Mouse (Mus musculus) MEL (cell line): Measurements from ENCODE around the gene Best1. TPM values are rescaled to one million over a fixed set of nuclear protein-coding genes. Genes with fewer than 3 reads are reported as not detected.

Experiments used
- DNase-seq: peaks from one replicate; pipeline ENCODE4 v3.0.0; 2011; ENCODE audit warnings: low read depth, low spot score
- H3K27ac ChIP-seq: 2 replicates; pipeline ENCODE4 v1.5.1; 2012; ENCODE audit warnings: low read depth, mild to moderate bottlenecking, control low read depth, low read length, moderate library complexity; ENCODE audit not compliant: control insufficient read depth
- H3K27me3 ChIP-seq, 2 experiments: fragments of 150-350 bp in 1 of 2; sonication (generic) in 1 of 2; 2 replicates each; pipeline ENCODE4 v1.6.1; 2012; ENCODE audit warnings: low read length in 2 of 2, mild to moderate bottlenecking in 2 of 2, improper control_type of control experiment in 1 of 2, moderate library complexity in 1 of 2; ENCODE audit not compliant: insufficient read depth in 2 of 2, control insufficient read depth in 1 of 2
- H3K36me3 ChIP-seq, 2 experiments: 2 replicates each; pipeline ENCODE4 v1.6.1; 2012 to 2014; ENCODE audit warnings: low read length in 2 of 2, improper control_type of control experiment in 1 of 2, inconsistent platforms in 1 of 2, mild to moderate bottlenecking in 1 of 2; ENCODE audit not compliant: insufficient read depth in 2 of 2, control insufficient read depth in 1 of 2
- H3K4me1 ChIP-seq, 2 experiments: fragments of 150-350 bp in 1 of 2; sonication (generic) in 1 of 2; 2 replicates each; pipeline ENCODE4 v1.6.1; 2012; ENCODE audit warnings: low read length in 2 of 2, improper control_type of control experiment in 1 of 2, mild to moderate bottlenecking in 1 of 2; ENCODE audit not compliant: insufficient read depth in 2 of 2, control insufficient read depth in 1 of 2
- H3K4me3 ChIP-seq, 2 experiments: fragments of 150-350 bp in 1 of 2; sonication (generic) in 1 of 2; 2 replicates each; pipeline ENCODE4 v1.5.1; 2012; ENCODE audit warnings: low read depth in 2 of 2, low read length in 2 of 2, mild to moderate bottlenecking in 2 of 2, moderate library complexity in 2 of 2, control low read depth in 1 of 2, improper control_type of control experiment in 1 of 2; ENCODE audit not compliant: control insufficient read depth in 1 of 2, insufficient read depth in 1 of 2
- H3K79me2 ChIP-seq: 2 replicates; pipeline ENCODE4 v1.6.1; 2012; ENCODE audit warnings: mild to moderate bottlenecking, low read length, moderate library complexity; ENCODE audit not compliant: control insufficient read depth, poor library complexity, insufficient read depth
- H3K9ac ChIP-seq: 2 replicates; pipeline ENCODE4 v1.6.1; 2012; ENCODE audit warnings: low read depth, mild to moderate bottlenecking, control low read depth, low read length, moderate library complexity; ENCODE audit not compliant: control insufficient read depth, poor library complexity, severe bottlenecking
- H3K9me3 ChIP-seq: fragments of 150-350 bp; sonication (generic); replicated peaks from 2 replicates; pipeline ENCODE4 v1.6.1; 2012; ENCODE audit warnings: mild to moderate bottlenecking, low read length, improper control_type of control experiment, moderate library complexity; ENCODE audit not compliant: insufficient read depth
- CHD2 ChIP-seq: IDR thresholded peaks from 2 replicates; pipeline ENCODE4 v1.6.1; 2011; ENCODE audit warnings: low read length, improper control_type of control experiment
- CTCF ChIP-seq, 3 experiments: IDR thresholded peaks in 2 of 3; conservative IDR thresholded peaks in 1 of 3; 2 replicates each; pipeline ENCODE4 v1.5.1; 2011 to 2012; ENCODE audit warnings: low read length in 3 of 3, low read depth in 2 of 3, mild to moderate bottlenecking in 2 of 3, improper control_type of control experiment in 1 of 3, inconsistent platforms in 1 of 3, mixed read lengths in 1 of 3, moderate library complexity in 1 of 3; ENCODE audit not compliant: control insufficient read depth in 1 of 3, insufficient read depth in 1 of 3, poor library complexity in 1 of 3, severe bottlenecking in 1 of 3
- ETS1 ChIP-seq: IDR thresholded peaks from 2 replicates; pipeline ENCODE4 v1.6.1; 2012; ENCODE audit warnings: low read depth, mild to moderate bottlenecking, inconsistent platforms, low read length, improper control_type of control experiment, moderate library complexity
- GATA1 ChIP-seq: IDR thresholded peaks from 2 replicates; pipeline ENCODE4 v1.6.1; 2011; ENCODE audit warnings: low read depth, low read length, improper control_type of control experiment
- HCFC1 ChIP-seq: IDR thresholded peaks from 2 replicates; pipeline ENCODE4 v1.6.1; 2012; ENCODE audit warnings: low read depth, mild to moderate bottlenecking, inconsistent platforms, low read length, improper control_type of control experiment, moderate library complexity
- MAFK ChIP-seq: IDR thresholded peaks from 2 replicates; pipeline ENCODE4 v1.6.1; 2011; ENCODE audit warnings: low read depth, mild to moderate bottlenecking, low read length, improper control_type of control experiment, borderline replicate concordance
- MAX ChIP-seq: IDR thresholded peaks from 2 replicates; pipeline ENCODE4 v1.6.1; 2011; ENCODE audit warnings: low read length, improper control_type of control experiment
- MAZ ChIP-seq: IDR thresholded peaks from 2 replicates; pipeline ENCODE4 v1.6.1; 2012; ENCODE audit warnings: low read depth, mild to moderate bottlenecking, inconsistent platforms, low read length, improper control_type of control experiment
- MEF2A ChIP-seq: IDR thresholded peaks from 2 replicates; pipeline ENCODE4 v1.6.1; 2014; ENCODE audit warnings: low read depth, mild to moderate bottlenecking, inconsistent platforms, low read length, improper control_type of control experiment; ENCODE audit not compliant: poor library complexity, insufficient replicate concordance, severe bottlenecking; ENCODE audit errors: extremely low read depth
- MYC ChIP-seq: IDR thresholded peaks from 2 replicates; pipeline ENCODE4 v1.6.1; 2011; ENCODE audit warnings: low read depth, mild to moderate bottlenecking, low read length, improper control_type of control experiment, moderate library complexity
- NRF1 ChIP-seq: IDR thresholded peaks from 2 replicates; pipeline ENCODE4 v1.6.1; 2014; ENCODE audit warnings: low read depth, mild to moderate bottlenecking, inconsistent platforms, low read length, improper control_type of control experiment, moderate library complexity; ENCODE audit not compliant: poor library complexity, insufficient read depth, severe bottlenecking
- POLR2AphosphoS2 ChIP-seq: IDR thresholded peaks from 2 replicates; pipeline ENCODE4 v1.6.1; 2011; ENCODE audit warnings: low read length, improper control_type of control experiment
- POLR2AphosphoS5 ChIP-seq: IDR thresholded peaks from 2 replicates; pipeline ENCODE4 v1.6.1; 2012; ENCODE audit warnings: low read depth, borderline replicate concordance, mild to moderate bottlenecking, inconsistent platforms, low read length, moderate library complexity, mixed read lengths
- RAD21 ChIP-seq: IDR thresholded peaks from 2 replicates; pipeline ENCODE4 v1.6.1; 2011; ENCODE audit warnings: mild to moderate bottlenecking, low read depth, low read length, improper control_type of control experiment
- RCOR1 ChIP-seq: IDR thresholded peaks from 2 replicates; pipeline ENCODE4 v1.6.1; 2012; ENCODE audit warnings: low read depth, mild to moderate bottlenecking, inconsistent platforms, low read length, improper control_type of control experiment
- SIN3A ChIP-seq: IDR thresholded peaks from 2 replicates; pipeline ENCODE4 v1.6.1; 2012; ENCODE audit warnings: low read length, improper control_type of control experiment, inconsistent platforms
- SMC3 ChIP-seq: IDR thresholded peaks from 2 replicates; pipeline ENCODE4 v1.6.1; 2011; ENCODE audit warnings: low read depth, low read length, improper control_type of control experiment
- TAL1 ChIP-seq: IDR thresholded peaks from 2 replicates; pipeline ENCODE4 v1.6.1; 2012; ENCODE audit warnings: mild to moderate bottlenecking, inconsistent platforms, low read length, moderate library complexity, mixed read lengths
- TBP ChIP-seq: IDR thresholded peaks from 2 replicates; pipeline ENCODE4 v1.8.0; 2011; ENCODE audit warnings: low read depth, low read length, improper control_type of control experiment
- TCF12 ChIP-seq: IDR thresholded peaks from 2 replicates; pipeline ENCODE4 v1.6.1; 2014; ENCODE audit warnings: low read depth, mild to moderate bottlenecking, inconsistent platforms, low read length, improper control_type of control experiment, moderate library complexity
- UBTF ChIP-seq: IDR thresholded peaks from 2 replicates; pipeline ENCODE4 v1.6.1; 2012; ENCODE audit warnings: low read depth, mild to moderate bottlenecking, inconsistent platforms, low read length, improper control_type of control experiment, moderate library complexity, borderline replicate concordance; ENCODE audit not compliant: insufficient read depth
- USF1 ChIP-seq: IDR thresholded peaks from 2 replicates; pipeline ENCODE4 v1.6.1; 2014; ENCODE audit warnings: low read depth, mild to moderate bottlenecking, inconsistent platforms, low read length, improper control_type of control experiment, moderate library complexity
- ZC3H11A ChIP-seq: IDR thresholded peaks from 2 replicates; pipeline ENCODE4 v1.6.1; 2012; ENCODE audit warnings: low read depth, mild to moderate bottlenecking, inconsistent platforms, low read length, improper control_type of control experiment
- ZKSCAN1 ChIP-seq: IDR thresholded peaks from 2 replicates; pipeline ENCODE4 v1.6.1; 2012; ENCODE audit warnings: low read depth, mild to moderate bottlenecking, inconsistent platforms, low read length, improper control_type of control experiment, moderate library complexity
- polyA plus RNA-seq, 2 experiments: library from polyadenylated mRNA; stranded (reverse) in 1 of 2; unstranded in 1 of 2; fragments of >175 nt in 1 of 2; fragments of >200 nt in 1 of 2; gene quantifications; 2 replicates each; pipeline versions ENCODE4 v1.2.1 to v1.2.4; 2012; ENCODE audit warnings: low replicate concordance in 2 of 2, low read depth in 1 of 2; ENCODE audit not compliant: insufficient read length in 2 of 2, insufficient read depth in 1 of 2, missing spikeins in 1 of 2
- total RNA-seq: library from RNA; depleted of rRNA; stranded (reverse); fragments of 300-350 nt; gene quantifications from 2 replicates; pipeline ENCODE4 v1.2.3, GENCODE M21; 2012

Gene Best1
- total and polyA plus RNA-seq, 3 experiments: 0.08 TPM; not detected in 2

DNA sequence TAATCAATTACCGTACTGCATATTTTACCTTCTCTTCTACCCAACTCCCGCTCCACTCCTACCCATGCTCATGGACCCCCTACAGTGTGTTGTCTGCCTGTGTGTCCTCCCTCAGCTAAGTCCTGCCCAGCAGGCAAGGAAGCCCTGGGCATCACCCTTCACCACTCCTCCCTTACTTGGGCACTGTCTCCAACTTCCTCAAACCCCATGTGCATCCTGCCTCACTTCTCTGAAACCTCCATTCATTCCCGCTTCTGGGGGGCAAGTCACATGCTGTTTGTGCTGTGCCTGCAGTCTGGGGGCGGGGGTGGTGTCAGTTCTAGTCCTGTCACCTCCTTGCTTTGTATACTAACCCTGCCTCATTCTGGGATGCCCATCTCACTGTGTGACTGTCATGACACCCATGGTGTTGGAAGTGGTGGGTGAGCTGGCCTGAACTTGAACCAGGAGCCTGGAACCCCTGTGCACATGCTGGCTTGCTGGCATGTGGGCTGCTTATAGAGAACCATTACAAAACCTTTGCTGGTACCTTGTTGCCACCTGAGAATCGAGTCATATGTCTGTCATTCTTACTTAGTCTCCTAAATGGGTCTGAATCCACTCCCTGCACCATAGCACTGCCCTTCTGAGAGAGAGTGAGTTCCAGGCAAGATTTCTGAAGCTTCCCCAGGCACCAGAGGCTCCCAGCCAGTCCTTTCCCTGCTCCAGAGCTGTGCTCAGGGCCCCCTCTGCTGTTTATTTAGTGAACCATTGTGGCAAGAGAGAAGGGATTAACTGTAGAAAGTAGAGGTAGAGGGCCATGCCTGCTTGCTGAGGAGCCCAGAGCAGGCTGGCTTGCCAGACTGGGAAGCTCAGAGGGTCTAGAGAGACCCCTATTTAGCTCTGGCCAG lies 21.2 kb upstream of the Best1 start:
- TF ChIP-seq USF1: no peak
- peak in 2 of 3 experiments; percentile 35 to 49; a peak in 4 of 6 replicates for TF ChIP-seq CTCF (IDR thresholded peaks at IDR 0.05 in 2 of 3, conservative IDR thresholded peaks at IDR 0.05 in 1 of 3; ENCODE audit: control insufficient read depth in 1 of 3, insufficient read depth in 1 of 3, low read depth in 2 of 3, low read length in 3 of 3, poor library complexity in 1 of 3, severe bottlenecking in 1 of 3)
- TF ChIP-seq MEF2A: no peak
- no peak for TF ChIP-seq HCFC1
- TF ChIP-seq POLR2AphosphoS5: no peak
- no peak for TF ChIP-seq CHD2
- no peak for TF ChIP-seq SIN3A
- no peak for TF ChIP-seq GATA1
- TF ChIP-seq ZC3H11A: peak; percentile 22; the same call in 1 of the 2 replicates
- no peak for TF ChIP-seq MYC
- TF ChIP-seq SMC3: peak; percentile 58
- no peak for TF ChIP-seq TBP
- no peak for TF ChIP-seq POLR2AphosphoS2
- TF ChIP-seq RCOR1: no peak
- no peak for TF ChIP-seq UBTF
- TF ChIP-seq MAZ: no peak
- TF ChIP-seq MAX: no peak
- no peak for TF ChIP-seq TCF12
- no peak for TF ChIP-seq ETS1
- no peak for TF ChIP-seq NRF1
- TF ChIP-seq RAD21: peak; percentile 47
- no peak for TF ChIP-seq ZKSCAN1
- no peak for TF ChIP-seq MAFK
- TF ChIP-seq TAL1: no peak
- no peaks in the 10 kb centered on the region for H3K9me3 ChIP-seq
- DNase-seq: no peak
- H3K4me1 ChIP-seq: peaks cover 0 to 7% of the 10 kb centered on the region in 2 experiments; a peak in 1 of 4 replicates
- H3K27me3 ChIP-seq: no peaks in the 10 kb centered on the region; a peak in 1 of 4 replicates
- H3K36me3 ChIP-seq: peaks cover 0 to 2% of the 10 kb centered on the region in 2 experiments; a peak in 1 of 4 replicates
- no peaks in the 10 kb centered on the region for H3K79me2 ChIP-seq
- H3K27ac ChIP-seq: no peak overlapping the region
- no peak overlapping the region for H3K9ac ChIP-seq
- no peak overlapping the region for H3K4me3 ChIP-seq
